Mouse (Mus musculus) layer of hippocampus, postnatal 14 days (tissue): Measurements from ENCODE around the gene B430218F22Rik. TPM values are rescaled to one million over a fixed set of nuclear protein-coding genes. Genes with fewer than 3 reads are reported as not detected.
"Not testable (repeated sequence)": the region's sequence is repeated elsewhere in the genome, so short reads cannot be mapped to it uniquely, and the experiment has no call there.

Experiments used
- DNase-seq, 2 experiments: peaks; one replicate each; pipeline ENCODE4 v3.0.0; 2021 to 2022; ENCODE audit warnings: low spot score in 2 of 2, mixed read lengths in 1 of 2
- long read RNA-seq, 2 experiments: library from polyadenylated mRNA; stranded (forward); transcript quantifications; one replicate each; pipeline ENCODE4 v2.0.0; 2021
- total RNA-seq, 2 experiments: library from RNA; stranded (reverse); gene quantifications; 2 replicates each; pipeline ENCODE4 v1.2.3; 2021

The B430218F22Rik gene
- total RNA-seq: under 1 TPM; 0.37 to 0.43 TPM
- long read RNA-seq, experiment 1: 0 reads
- long read RNA-seq, experiment 2: 0 reads

- DNase-seq: peak; percentile 93 to 97
Measured at GRCm38 (mm10) chr13:118386511-118387447, at the start of gene B430218F22Rik, which contains the start of gene Mrps30. TSS of gene B430218F22Rik (plus strand) at chr13:118386630. TSS of gene Mrps30 (minus strand) at chr13:118387252.

GRCm38 (mm10) chr13:118350257-118350656 lies 36.2 kb upstream of the B430218F22Rik start:
- DNase-seq: peak in 1 of 2 experiments; percentile 62

- DNase-seq: no peak
Measured at GRCm38 (mm10) chr13:118350870-118351269, 35.6 kb upstream of the B430218F22Rik start.

- DNase-seq: peak in 1 of 2 experiments; percentile 16
Measured at GRCm38 (mm10) chr13:118363342-118363741, 23.1 kb upstream of the B430218F22Rik start.

- DNase-seq: no peak
Measured at GRCm38 (mm10) chr13:118365774-118366173, 20.7 kb upstream of the B430218F22Rik start.

GRCm38 (mm10) chr13:118372871-118373270 lies 13.6 kb upstream of the B430218F22Rik start:
- DNase-seq: no peak

GRCm38 (mm10) chr13:118379155-118379554 lies 7.3 kb upstream of the B430218F22Rik start:
- peak; percentile 27 to 59 for DNase-seq

GRCm38 (mm10) chr13:118380381-118380780 lies 6.0 kb upstream of the B430218F22Rik start:
- no peak for DNase-seq

GRCm38 (mm10) chr13:118387448-118387801 lies 995 bp downstream of the B430218F22Rik start:
- not testable (repeated sequence) for DNase-seq

- no peak for DNase-seq
Measured at GRCm38 (mm10) chr13:118395803-118396202, 9.4 kb downstream of the B430218F22Rik start.

GRCm38 (mm10) chr13:118400340-118400739 lies 13.9 kb downstream of the B430218F22Rik start:
- DNase-seq: no peak

- peak in 1 of 2 experiments; percentile 73 for DNase-seq
Measured at GRCm38 (mm10) chr13:118403544-118403943, 17.1 kb downstream of the B430218F22Rik start.

GRCm38 (mm10) chr13:118411297-118411992 lies 25.0 kb downstream of the B430218F22Rik start:
- DNase-seq: no peak

GRCm38 (mm10) chr13:118418163-118418562 lies 31.7 kb downstream of the B430218F22Rik start:
- DNase-seq: no peak

GRCm38 (mm10) chr13:118420408-118420807 lies 34.0 kb downstream of the B430218F22Rik start:
- DNase-seq: no peak

GRCm38 (mm10) chr13:118420847-118421246 lies 34.4 kb downstream of the B430218F22Rik start:
- no peak for DNase-seq

Other genes with a start within 250 kb of the B430218F22Rik start
- gene Mrps30, start 622 bp downstream of the B430218F22Rik start, total RNA-seq: 10 to 100 TPM; 15.3 to 17.0 TPM